Mouse (Mus musculus) natural killer cell, adult 2 months (primary cell): Measurements from ENCODE around the gene Ptma.
"Not testable (repeated sequence)": the region's sequence is repeated elsewhere in the genome, so short reads cannot be mapped to it uniquely, and the experiment has no call there.

Source experiments
- DNase-seq, 2 experiments: peaks; one replicate each; pipeline ENCODE4 v3.0.0; 2022; ENCODE audit warnings: low spot score in 2 of 2

Gene Ptma

DNA sequence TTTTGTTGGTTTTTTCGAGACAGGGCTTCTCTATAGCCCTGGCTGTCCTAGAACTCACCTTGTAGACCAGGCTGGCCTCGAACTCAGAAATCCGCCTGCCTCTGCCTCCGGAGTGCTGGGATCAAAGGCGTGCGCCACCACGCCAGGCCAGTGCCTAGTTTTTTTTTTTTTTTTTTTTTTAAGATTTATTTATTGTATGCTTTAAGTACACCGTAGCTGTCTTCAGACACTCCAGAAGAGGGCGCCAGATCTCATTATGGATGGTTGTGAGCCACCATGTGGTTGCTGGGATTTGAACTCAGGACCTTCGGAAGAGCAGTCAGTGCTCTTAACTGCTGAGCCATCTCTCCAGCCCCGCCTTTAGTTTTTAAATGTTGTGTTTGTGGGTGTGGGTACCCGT lies 13.1 kb downstream of the Ptma start:
- DNase-seq = not testable (repeated sequence)

DNA sequence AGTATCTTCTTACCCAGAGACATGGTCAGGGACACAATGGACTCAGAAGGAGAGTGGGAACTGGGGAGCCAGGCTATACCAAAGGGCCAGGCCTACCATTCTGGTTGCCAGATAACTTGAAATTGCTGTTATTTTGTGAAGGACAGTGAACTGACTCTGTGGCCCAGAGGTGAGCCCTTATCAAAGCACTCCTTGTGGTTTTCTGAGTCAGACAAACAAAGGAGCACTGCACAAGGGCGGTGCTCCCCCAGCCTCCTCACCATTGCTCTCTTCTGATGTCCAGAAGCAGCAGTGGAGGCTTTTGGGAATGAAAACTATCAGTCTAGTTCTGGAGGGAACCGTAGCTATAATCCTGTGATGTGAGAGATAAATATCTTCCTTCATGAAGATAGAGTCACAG lies 16.1 kb downstream of the Ptma start:
- no peak for DNase-seq

DNA sequence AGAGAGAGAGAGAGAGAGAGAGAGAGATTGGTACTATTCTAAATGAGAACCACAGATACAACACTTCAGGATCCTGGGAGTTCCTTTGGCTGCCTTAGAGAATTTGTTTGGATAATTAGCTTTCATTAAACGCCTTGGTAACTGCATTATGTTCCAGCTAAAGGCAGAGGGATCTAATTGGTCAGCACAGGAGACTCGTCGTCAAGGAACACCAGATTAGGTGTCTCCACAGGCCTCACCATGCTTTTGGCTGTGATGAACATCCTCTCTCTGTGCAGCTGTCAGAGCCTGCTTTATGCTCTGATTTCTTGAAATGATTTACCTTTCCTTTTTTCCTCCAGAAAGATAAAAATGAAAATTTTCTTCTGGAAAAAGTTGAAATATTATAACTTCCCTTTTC lies 20.3 kb downstream of the Ptma start:
- no peak for DNase-seq

DNA sequence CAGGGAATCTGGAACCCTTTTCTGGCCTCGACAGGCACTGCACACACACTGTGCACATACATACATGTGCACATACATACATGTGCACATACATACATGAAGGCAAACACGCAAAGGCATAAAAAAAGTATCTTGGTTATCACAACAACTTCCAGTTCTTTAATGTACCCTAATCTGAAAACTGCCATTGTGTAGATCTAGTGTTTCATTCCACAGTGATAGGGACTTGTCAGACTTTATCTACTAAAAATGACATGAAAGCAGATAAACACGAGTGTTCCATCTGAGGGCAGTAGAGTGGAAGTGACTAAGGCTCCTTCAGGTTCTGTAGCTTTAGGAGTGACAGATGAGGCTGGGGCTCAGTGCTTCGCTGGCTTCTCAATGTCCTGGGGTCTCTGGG lies 24.8 kb downstream of the Ptma start:
- DNase-seq = no peak

DNA sequence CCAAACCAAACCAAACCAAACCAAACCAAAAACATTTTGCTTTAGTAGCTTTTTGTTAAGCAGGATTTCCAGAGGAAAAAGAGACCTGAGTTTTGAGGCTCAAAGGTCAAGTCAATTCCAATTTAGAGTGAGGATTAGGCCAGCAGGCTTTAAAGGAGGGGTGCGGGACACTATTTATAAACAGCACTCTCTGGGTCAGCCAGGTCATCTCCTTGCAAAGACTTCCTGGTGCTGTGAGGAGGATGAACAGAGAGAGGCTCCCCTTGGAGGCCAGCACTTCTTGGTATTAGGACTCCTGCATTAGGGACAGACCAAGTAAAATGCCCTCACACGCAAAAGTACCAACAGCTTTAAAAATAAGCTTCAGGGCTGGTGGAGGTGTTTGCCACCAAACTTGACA lies 25.4 kb downstream of the Ptma start:
- DNase-seq = no peak

DNA sequence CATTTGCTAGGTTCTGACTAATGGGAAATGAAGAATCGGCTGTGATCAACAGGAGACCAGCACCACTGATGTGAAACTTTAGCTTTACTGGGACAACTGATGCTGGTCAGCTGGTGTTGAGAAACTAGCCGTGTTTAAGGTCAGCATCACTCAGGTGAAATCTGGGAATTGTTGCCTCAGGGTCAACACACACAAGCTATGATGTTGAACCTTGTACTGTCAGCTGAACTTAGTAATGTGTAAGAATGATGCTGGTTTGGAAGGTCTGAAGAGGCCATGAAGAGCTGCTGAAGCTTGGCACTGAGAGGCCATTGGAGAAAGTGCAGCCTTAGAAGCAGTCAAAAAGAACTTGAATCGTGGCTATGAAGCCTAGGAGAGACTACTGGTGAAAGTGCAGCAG lies 29.1 kb downstream of the Ptma start:
- no peak for DNase-seq

DNA sequence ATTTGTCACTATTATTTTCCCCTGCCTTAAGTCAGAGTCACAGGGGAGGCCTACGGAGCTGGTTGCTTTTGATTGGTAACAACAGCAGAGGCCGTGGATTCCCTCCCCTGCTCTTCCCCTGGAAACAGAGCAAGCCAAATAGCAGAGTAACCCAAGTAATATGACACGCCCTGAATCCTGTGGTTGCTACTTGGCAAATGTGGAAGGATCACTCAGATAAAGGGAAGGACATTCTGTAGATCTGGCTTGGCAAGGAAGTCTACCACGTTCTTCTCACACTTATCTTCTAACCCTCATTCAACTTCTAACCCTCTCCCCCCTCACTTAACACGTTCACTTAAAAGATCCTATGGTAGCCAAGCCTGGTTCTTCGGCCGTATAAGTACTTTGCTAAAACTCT lies 31.3 kb downstream of the Ptma start:
- no peak for DNase-seq

DNA sequence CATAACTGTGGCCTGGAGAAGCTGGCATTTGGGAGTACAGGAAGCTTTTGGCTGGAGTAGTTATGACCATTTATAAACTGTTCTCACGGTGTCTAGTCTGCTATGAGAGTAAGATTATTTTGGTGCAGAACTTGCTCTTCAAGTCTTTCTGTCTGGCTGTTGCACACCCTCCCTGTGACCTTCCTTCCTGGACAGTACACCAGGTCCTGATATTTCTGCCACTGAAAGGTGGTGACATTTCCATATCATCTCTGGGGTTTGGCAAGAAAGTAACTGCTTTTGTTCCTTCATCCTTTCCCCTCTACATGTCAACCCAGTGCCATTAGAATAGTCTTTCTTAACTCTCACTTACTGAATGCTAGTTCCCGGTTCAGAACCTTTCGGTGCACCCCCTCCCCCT lies 32.7 kb downstream of the Ptma start:
- no peak for DNase-seq

DNA sequence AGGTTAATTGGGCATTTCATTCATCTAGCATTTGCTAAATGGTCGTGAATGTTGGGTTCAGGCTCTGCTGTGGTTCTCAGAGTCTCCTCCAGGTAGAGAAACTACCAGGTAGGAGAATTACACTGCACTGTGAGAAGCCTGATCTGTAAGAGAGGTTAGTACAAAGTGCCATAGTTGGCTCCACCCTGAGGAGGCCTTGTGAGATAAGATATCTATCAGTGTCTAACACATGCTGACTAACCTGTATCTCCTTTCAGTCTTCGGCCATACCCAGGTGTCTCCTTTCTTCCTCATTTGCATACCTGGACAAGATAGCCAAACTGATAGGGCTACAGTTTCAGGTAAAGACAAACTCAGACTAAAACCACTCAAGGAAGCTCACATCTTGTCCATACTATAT lies 36.1 kb downstream of the Ptma start:
- DNase-seq = no peak

DNA sequence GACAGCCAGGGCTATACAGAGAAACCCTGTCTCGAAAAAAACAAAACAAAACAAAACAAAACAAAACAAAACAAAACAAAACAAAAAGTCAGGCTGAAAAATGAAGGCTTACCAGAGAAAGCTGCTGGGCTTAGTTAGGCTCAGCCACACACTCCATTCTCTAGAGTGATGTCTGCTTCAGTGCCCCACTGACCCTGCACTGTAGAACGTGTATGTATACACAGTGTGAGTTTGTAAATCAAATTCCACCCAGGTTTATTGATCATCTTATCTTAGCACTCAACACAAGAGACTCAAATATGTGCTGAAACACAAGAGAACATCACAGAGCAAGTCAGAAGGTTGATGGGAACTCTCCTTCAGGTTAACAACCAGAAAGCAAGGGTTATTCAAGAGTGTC lies 41.9 kb downstream of the Ptma start:
- no peak for DNase-seq

DNA sequence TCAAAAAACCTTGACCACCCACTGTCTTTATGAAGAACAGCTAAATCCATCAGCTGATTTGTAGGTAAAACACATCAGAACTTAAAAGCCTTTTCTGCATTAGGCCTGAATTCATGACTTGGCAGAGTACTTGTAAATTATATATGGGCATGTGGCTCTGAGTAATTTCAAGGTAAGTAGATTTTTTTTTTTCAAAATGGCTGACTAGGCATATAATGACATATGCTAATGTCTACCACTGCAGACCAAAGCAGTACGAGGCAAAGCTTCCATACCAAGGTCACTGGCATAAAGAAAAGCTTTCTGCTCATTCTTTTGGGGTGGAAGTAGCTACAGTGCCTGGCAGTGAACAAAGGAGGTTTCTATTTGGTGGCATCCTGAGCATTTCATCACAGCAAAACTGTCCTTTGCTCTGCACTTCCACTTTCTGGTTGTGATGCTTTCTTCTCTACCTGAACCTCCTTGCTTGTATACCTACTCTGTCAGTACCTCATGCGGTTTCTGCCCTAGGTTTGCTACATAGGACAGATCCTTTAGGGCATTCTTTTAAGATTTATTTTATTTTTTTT lies 42.9 kb downstream of the Ptma start:
- no peak for DNase-seq

DNA sequence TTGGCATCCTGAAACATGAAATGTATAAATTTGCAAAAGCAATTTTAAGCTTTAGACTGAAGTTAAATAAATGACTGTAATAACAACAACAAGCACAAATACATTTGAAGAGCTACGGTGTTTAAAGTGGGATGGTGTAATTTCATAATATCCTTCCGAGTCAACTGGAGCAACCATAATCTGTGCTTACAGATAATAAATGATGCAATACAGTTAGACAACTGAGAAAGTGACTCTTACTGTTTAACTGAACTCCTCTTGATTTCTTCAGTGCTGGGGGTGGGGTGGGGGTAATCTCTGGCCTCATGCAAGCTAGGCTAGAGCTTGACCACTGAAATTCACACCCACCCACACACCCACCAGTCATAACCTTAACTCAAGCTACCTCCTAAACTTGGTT lies 44.9 kb downstream of the Ptma start:
- DNase-seq = no peak

DNA sequence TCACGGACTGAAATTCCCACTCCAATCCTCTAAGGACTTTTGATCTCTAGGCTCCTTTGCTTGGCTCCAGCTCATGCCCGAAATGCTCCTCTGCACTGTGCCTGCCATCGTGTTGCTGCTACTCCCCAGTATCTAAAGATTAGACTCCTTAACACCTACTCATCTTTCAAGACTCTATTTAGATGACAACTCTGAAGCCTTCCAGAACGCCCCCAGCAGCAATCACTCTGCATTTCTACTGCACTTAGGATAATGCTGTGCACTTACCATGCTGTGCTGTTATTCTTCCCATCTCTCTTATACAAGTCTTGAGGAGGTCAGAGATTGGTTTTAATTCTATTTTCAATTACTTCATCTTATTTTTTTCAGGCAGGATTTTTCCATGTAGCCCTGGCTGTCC lies 45.4 kb downstream of the Ptma start:
- DNase-seq = no peak
